Mouse (Mus musculus): ENCODE results near the gene Foxb2. TPM values are rescaled to one million over a fixed set of nuclear protein-coding genes. Genes with fewer than 3 reads are reported as not detected.

The Foxb2 gene
- not detected for polyA plus RNA-seq (2014; fragmentation: Illumina TruSeq; extraction: RNeasy Lipid Tissue Mini Kit (QIAGEN cat#74804); ENCODE audit: low read depth, low replicate concordance)

GRCm38 (mm10) chr19:16873221-16873861 is at the start of gene Foxb2:
TSS of gene Foxb2 (minus strand) at chr19:16873805.

Other genes with a start within 250 kb of the Foxb2 start
- 19.3 TPM for gene Vps13a, start 92.9 kb downstream of the Foxb2 start, polyA plus RNA-seq (2014; fragmentation: Illumina TruSeq; extraction: RNeasy Lipid Tissue Mini Kit (QIAGEN cat#74804); ENCODE audit: low read depth, low replicate concordance)
- 5.2 TPM for gene Prune2, start 82.3 kb upstream of the Foxb2 start, polyA plus RNA-seq (2014; fragmentation: Illumina TruSeq; extraction: RNeasy Lipid Tissue Mini Kit (QIAGEN cat#74804); ENCODE audit: low read depth, low replicate concordance)